Mouse (Mus musculus): ENCODE data around the gene Prdm9. TPM values are rescaled to one million over a fixed set of nuclear protein-coding genes. Genes with fewer than 3 reads are reported as not detected.

The Prdm9 gene
- polyA plus RNA-seq (2014; fragmentation: Nextera tagmentation; extraction: Ambion mirVana) = 0.93 and 0.96 TPM in 2 replicates

DNA sequence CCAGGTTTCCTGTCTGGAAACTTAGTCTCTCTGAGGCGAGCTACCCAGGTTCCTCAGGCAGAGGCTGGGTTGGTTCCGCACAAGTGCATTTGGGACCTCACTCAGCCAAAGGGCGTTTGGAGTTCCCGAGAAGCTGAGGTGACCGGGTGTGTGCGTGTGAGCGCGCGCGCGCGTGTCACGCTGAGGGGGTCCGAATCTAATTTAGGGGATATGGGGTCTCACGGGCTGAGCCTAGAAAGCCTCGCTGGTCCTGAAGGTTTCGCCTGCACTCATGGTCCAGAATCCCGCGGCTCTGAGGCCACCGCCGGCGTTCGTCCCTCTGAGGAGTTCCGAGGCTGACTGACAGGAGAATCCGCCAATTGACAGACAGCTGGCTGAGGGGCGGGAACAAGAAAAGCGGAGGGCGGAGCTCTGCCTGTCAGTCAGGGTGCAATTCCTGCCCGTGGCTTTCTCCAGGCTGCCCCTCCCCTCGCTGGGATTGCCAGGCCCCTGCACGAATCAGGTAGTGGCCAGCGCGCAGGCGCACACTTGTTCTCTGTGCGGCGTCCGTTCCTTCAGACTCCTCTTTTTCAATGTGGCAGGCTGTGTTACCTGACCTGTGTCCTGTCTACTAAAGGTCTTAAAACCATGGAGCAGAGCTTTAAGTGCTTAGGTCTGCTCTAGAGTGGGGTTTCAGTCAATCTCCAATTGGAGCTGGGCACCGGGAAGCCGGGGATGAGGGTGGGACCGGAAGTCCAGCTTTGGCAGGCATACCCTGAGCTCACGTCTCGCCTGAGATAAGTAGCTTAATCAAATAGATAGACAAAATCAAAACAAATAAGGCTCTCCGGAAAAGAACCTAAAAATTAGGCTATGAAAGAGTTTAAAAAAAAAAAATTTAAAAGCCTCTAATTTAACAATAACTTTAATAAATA, at the start of gene Prdm9:
TSS of gene Prdm9 (minus strand) at position 341 of the 914 bp plus-strand sequence.
- under 1% methylated on average over 43 of the region's 43 CpGs for WGBS
- H3K4me2 ChIP-seq (ENCODE audit: low read length) = peak within 1 kb of the TSS; percentile 81

GRCm38 (mm10) chr17:15599496-15599895, 35.3 kb upstream of the Prdm9 start:
- DNase-seq = no peak
- Histone ChIP-seq H3K4me2 (ENCODE audit: low read length) (no peak overlapping the region), H3K27me3 (ENCODE audit: control insufficient read depth, insufficient read depth, low read length) (no peaks in the 10 kb centered on the region), H3K27ac (replicated peaks; ENCODE audit: low read depth, low read length) (no peak overlapping the region), H3K36me3 (ENCODE audit: control insufficient read depth, insufficient read depth, low read length) (no peaks in the 10 kb centered on the region), H3K9me3 (ENCODE audit: control insufficient read depth, low read length) (no peaks in the 10 kb centered on the region), H3K9ac (replicated peaks; ENCODE audit: low read length) (no peak overlapping the region), H3K4me3 (replicated peaks; ENCODE audit: low read depth, low read length) (no peak overlapping the region), H3K4me1 (ENCODE audit: control insufficient read depth, insufficient read depth, low read length) (no peaks in the 10 kb centered on the region)
- WGBS = 90% methylated on average over 9 of the region's 11 CpGs
- no peak for ATAC-seq (ENCODE audit: low FRiP score, low TSS enrichment)

More for the DNA sequence above, at the start of gene Prdm9:
- 0 out of 2 replicates have a peak, but pooled peaks cover 3% of the 10 kb centered on the region for H3K4me1 ChIP-seq (ENCODE audit: control insufficient read depth, insufficient read depth, low read length)
- H3K27ac ChIP-seq (replicated peaks; ENCODE audit: low read depth, low read length) = peak within 1 kb of the TSS; percentile 97
- no peaks in the 10 kb centered on the region for H3K9me3 ChIP-seq (ENCODE audit: control insufficient read depth, low read length)
- H3K27me3 ChIP-seq (ENCODE audit: control insufficient read depth, insufficient read depth, low read length) = no peaks in the 10 kb centered on the region
- H3K9ac ChIP-seq (replicated peaks; ENCODE audit: low read length) = peak within 1 kb of the TSS; percentile 67
- peak; percentile 100 for ATAC-seq (ENCODE audit: low FRiP score, low TSS enrichment)
- DNase-seq = peak; percentile 98
- H3K36me3 ChIP-seq (ENCODE audit: control insufficient read depth, insufficient read depth, low read length) = no peaks in the 10 kb centered on the region
- H3K4me3 ChIP-seq (replicated peaks; ENCODE audit: low read depth, low read length) = peak within 1 kb of the TSS; percentile 70

DNA sequence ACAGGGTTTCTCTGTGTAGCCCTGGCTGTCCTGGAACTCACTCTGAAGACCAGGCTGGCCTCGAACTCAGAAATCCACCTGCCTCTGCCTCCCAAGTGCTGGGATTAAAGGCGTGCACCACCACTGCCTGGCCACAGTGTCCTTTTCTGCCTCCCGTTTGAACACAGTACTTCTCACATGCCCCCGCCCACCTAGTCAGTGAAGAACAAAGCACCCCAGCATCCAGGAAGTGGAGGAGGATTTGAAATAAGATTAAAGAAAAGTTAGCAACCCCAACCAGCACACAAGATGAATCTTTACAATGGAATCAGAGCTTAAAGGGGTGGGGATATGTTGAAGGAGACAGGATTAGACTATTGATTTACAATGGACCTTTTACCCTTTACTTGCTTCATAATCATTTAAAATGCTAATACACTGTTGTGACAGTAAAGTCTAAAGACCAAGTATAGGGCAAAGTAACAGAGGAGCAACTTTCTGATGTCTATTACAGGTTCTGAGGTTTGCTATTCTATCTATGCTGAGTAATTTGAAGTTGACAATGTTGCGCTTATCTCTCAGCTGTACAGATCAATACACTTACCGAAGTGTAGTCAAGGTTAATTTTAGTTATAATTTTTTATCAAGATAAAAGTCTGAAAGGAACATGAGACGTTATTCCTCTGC, 27.2 kb upstream of the Prdm9 start:
- no peaks in the 10 kb centered on the region for H3K4me1 ChIP-seq (ENCODE audit: control insufficient read depth, insufficient read depth, low read length)
- no peaks in the 10 kb centered on the region for H3K9me3 ChIP-seq (ENCODE audit: control insufficient read depth, low read length)
- no peak overlapping the region for H3K9ac ChIP-seq (replicated peaks; ENCODE audit: low read length)
- WGBS = 83% methylated on average over 7 of the region's 7 CpGs
- ATAC-seq (ENCODE audit: low FRiP score, low TSS enrichment) (no peak), DNase-seq (no peak)
- no peaks in the 10 kb centered on the region for H3K36me3 ChIP-seq (ENCODE audit: control insufficient read depth, insufficient read depth, low read length)
- no peak overlapping the region for H3K4me2 ChIP-seq (ENCODE audit: low read length)
- no peak overlapping the region for H3K4me3 ChIP-seq (replicated peaks; ENCODE audit: low read depth, low read length)
- no peaks in the 10 kb centered on the region for H3K27me3 ChIP-seq (ENCODE audit: control insufficient read depth, insufficient read depth, low read length)
- H3K27ac ChIP-seq (replicated peaks; ENCODE audit: low read depth, low read length) = no peak overlapping the region

GRCm38 (mm10) chr17:15588116-15588515, 24.0 kb upstream of the Prdm9 start:
- Histone ChIP-seq H3K27me3 (ENCODE audit: control insufficient read depth, insufficient read depth, low read length) (no peaks in the 10 kb centered on the region), H3K27ac (replicated peaks; ENCODE audit: low read depth, low read length) (no peak overlapping the region), H3K4me3 (replicated peaks; ENCODE audit: low read depth, low read length) (no peak overlapping the region), H3K36me3 (ENCODE audit: control insufficient read depth, insufficient read depth, low read length) (no peaks in the 10 kb centered on the region), H3K9me3 (ENCODE audit: control insufficient read depth, low read length) (no peaks in the 10 kb centered on the region), H3K4me2 (ENCODE audit: low read length) (no peak overlapping the region), H3K9ac (replicated peaks; ENCODE audit: low read length) (no peak overlapping the region), H3K4me1 (ENCODE audit: control insufficient read depth, insufficient read depth, low read length) (no peaks in the 10 kb centered on the region)
- ATAC-seq (ENCODE audit: low FRiP score, low TSS enrichment) = no peak
- no peak for DNase-seq
- WGBS = 90% methylated on average over 2 of the region's 2 CpGs

GRCm38 (mm10) chr17:15585691-15586090, 21.5 kb upstream of the Prdm9 start:
- H3K27me3 ChIP-seq (ENCODE audit: control insufficient read depth, insufficient read depth, low read length) = no peaks in the 10 kb centered on the region
- H3K9me3 ChIP-seq (ENCODE audit: control insufficient read depth, low read length) = no peaks in the 10 kb centered on the region
- DNase-seq (peak; percentile 32), ATAC-seq (ENCODE audit: low FRiP score, low TSS enrichment) (no peak)
- H3K4me1 ChIP-seq (ENCODE audit: control insufficient read depth, insufficient read depth, low read length) = no peaks in the 10 kb centered on the region
- no peak overlapping the region for H3K4me2 ChIP-seq (ENCODE audit: low read length)
- no peak overlapping the region for H3K4me3 ChIP-seq (replicated peaks; ENCODE audit: low read depth, low read length)
- no peak overlapping the region for H3K27ac ChIP-seq (replicated peaks; ENCODE audit: low read depth, low read length)
- 30% methylated on average over 4 of the region's 4 CpGs for WGBS
- no peaks in the 10 kb centered on the region for H3K36me3 ChIP-seq (ENCODE audit: control insufficient read depth, insufficient read depth, low read length)
- no peak overlapping the region for H3K9ac ChIP-seq (replicated peaks; ENCODE audit: low read length)

GRCm38 (mm10) chr17:15583071-15583470, 18.9 kb upstream of the Prdm9 start:
- 88% methylated on average over 7 of the region's 7 CpGs for WGBS
- no peak overlapping the region for H3K27ac ChIP-seq (replicated peaks; ENCODE audit: low read depth, low read length)
- H3K9ac ChIP-seq (replicated peaks; ENCODE audit: low read length) = no peak overlapping the region
- ATAC-seq (ENCODE audit: low FRiP score, low TSS enrichment) (no peak), DNase-seq (no peak)
- no peaks in the 10 kb centered on the region for H3K4me1 ChIP-seq (ENCODE audit: control insufficient read depth, insufficient read depth, low read length)
- no peaks in the 10 kb centered on the region for H3K36me3 ChIP-seq (ENCODE audit: control insufficient read depth, insufficient read depth, low read length)
- H3K9me3 ChIP-seq (ENCODE audit: control insufficient read depth, low read length) = no peaks in the 10 kb centered on the region
- no peaks in the 10 kb centered on the region for H3K27me3 ChIP-seq (ENCODE audit: control insufficient read depth, insufficient read depth, low read length)
- no peak overlapping the region for H3K4me3 ChIP-seq (replicated peaks; ENCODE audit: low read depth, low read length)
- no peak overlapping the region for H3K4me2 ChIP-seq (ENCODE audit: low read length)

- Histone ChIP-seq H3K9me3 (ENCODE audit: control insufficient read depth, low read length) (no peaks in the 10 kb centered on the region), H3K4me3 (replicated peaks; ENCODE audit: low read depth, low read length) (no peak overlapping the region), H3K27me3 (ENCODE audit: control insufficient read depth, insufficient read depth, low read length) (no peaks in the 10 kb centered on the region), H3K4me2 (ENCODE audit: low read length) (no peak overlapping the region), H3K27ac (replicated peaks; ENCODE audit: low read depth, low read length) (no peak overlapping the region), H3K9ac (replicated peaks; ENCODE audit: low read length) (no peak overlapping the region), H3K36me3 (ENCODE audit: control insufficient read depth, insufficient read depth, low read length) (no peaks in the 10 kb centered on the region), H3K4me1 (ENCODE audit: control insufficient read depth, insufficient read depth, low read length) (no peaks in the 10 kb centered on the region)
- ATAC-seq (ENCODE audit: low FRiP score, low TSS enrichment) = no peak
- WGBS = 93% methylated on average over 2 of the region's 2 CpGs
- DNase-seq = no peak
Observed at GRCm38 (mm10) chr17:15580072-15580447, 15.9 kb upstream of the Prdm9 start.

DNA sequence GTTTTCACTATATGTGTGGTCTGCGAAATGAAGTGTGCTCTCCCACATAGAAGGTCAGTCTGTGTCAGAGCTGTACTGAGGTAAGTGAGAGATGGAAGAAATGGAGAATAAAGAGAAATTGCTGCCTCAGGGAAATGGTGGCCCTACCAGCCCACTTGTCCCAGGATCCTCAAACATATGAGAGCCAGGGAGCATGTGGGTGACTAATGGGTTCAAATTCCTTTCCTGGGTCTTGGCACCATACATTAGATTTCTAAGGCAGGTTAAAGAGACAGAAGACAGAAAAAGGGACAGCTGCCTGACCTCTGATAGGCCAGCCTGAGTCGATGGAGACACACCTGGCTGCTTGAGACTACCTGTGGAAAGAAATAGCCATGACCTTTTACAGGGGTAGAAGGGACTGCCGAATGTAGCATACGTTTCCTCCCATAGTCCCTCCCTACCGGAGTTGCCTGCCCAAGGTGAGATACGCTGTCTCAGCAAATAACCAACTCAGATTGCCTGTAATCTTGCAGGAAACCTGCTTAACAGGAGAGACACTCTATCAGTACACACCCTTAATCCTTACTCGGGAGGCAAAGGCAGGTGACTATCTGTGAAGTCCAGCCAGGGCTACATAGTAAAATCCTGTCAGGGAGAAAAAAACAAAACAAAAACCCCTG, 15.4 kb upstream of the Prdm9 start:
- WGBS = 85% methylated on average over 7 of the region's 7 CpGs

More for the DNA sequence above, 15.4 kb upstream of the Prdm9 start:
- H3K9me3 ChIP-seq (ENCODE audit: control insufficient read depth, low read length) = no peaks in the 10 kb centered on the region
- H3K27me3 ChIP-seq (ENCODE audit: control insufficient read depth, insufficient read depth, low read length) = no peaks in the 10 kb centered on the region
- ATAC-seq (ENCODE audit: low FRiP score, low TSS enrichment) (no peak), DNase-seq (no peak)
- H3K27ac ChIP-seq (replicated peaks; ENCODE audit: low read depth, low read length) = no peak overlapping the region
- H3K4me3 ChIP-seq (replicated peaks; ENCODE audit: low read depth, low read length) = no peak overlapping the region
- no peaks in the 10 kb centered on the region for H3K36me3 ChIP-seq (ENCODE audit: control insufficient read depth, insufficient read depth, low read length)
- no peak overlapping the region for H3K9ac ChIP-seq (replicated peaks; ENCODE audit: low read length)
- no peak overlapping the region for H3K4me2 ChIP-seq (ENCODE audit: low read length)
- no peaks in the 10 kb centered on the region for H3K4me1 ChIP-seq (ENCODE audit: control insufficient read depth, insufficient read depth, low read length)
